Mouse (Mus musculus) monocyte, adult 59 days (primary cell): Measurements from ENCODE around the gene Mafk. TPM values are rescaled to one million over a fixed set of nuclear protein-coding genes. Genes with fewer than 3 reads are reported as not detected.

Source experiments
- total RNA-seq, 2 experiments: library from RNA; stranded (reverse); gene quantifications; one replicate each; pipeline ENCODE4 v1.2.4; 2023

Mafk gene
- 100 to 1,000 TPM; 138 to 170 TPM for total RNA-seq

GRCm38 (mm10) chr5:139791227-139792158 is at the start of gene Mafk:
Gene Mafk, plus strand, starts transcription at chr5:139791513.

GRCm38 (mm10) chr5:139775216-139775926 is 15.9 kb upstream of the Mafk start, which contains the start of gene Ints1:
Gene Ints1, minus strand, starts transcription at chr5:139775674.

DNA sequence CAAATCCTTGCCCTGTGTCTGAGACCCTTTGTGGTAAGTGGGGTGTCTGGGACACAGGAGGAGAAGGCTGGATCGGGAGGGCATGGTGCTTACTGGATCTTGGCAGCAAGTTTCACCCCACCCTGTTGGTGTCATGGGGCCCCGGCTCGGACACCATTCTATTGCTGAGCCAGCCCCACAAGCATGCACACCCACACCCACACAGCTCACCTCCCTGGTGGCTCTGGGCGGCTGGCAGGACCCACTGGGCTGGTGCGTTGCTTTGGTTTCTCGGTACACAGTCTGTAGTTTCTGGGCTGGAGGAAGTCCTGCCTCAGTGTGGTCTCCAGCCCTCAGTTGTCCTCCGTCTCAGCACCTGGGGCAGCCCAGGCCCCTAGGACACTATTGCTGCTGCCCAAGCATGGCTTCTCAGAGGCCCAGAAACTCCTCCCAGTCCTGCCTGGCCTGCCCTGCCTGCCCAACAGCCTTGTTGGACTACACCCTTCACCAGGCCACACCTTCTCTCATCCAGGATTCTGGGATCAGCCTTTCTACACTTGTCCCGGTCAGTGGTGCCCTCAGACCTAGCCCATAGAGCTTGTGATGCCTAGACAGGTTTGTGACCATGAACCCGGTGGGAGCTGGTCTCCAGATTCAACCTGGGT is 28.3 kb downstream of the Mafk start, which contains the start of gene Tmem184a:
Tmem184a (minus strand) TSS at position 380 of the 644 bp plus-strand sequence.

DNA sequence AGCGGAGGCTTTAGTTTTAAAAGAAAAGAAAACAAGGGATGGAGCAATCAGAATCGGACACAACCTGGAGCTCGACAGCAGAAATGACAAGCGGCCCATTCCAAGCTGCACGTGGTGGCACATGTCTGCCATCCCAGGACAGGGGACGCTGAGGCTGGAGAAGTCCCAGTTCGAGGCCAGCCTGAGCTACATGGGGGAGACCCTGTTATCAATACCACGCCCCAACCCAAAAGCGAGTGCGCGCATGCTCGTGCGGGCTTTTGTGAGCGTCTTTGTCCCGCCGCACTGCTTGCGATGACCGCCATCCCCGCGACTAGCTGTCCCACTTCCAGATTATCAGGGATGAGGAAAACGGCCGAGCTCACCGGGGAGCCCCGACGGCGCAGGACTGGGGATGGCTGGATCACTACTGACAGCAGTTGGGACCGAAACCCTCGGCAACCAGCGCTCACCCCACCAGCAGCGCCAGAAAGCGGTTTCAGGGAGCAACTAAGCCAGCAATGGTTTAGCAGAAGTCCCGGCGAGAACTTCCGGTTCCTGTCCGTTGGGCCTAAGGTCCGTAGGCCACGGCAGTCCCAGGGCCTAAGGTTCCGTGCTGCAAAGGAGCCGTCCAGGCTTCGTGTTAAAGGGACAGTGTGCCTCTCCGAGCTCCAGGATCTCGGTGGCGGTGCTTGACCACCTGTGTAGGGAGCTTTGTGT is 35.2 kb downstream of the Mafk start, which contains the start of the genes Gm26938 and Psmg3:
Gm26938 (minus strand) TSS at position 51 of the 699 bp plus-strand sequence.
Psmg3 (minus strand) TSS at position 529 of the 699 bp plus-strand sequence.

Other genes starting within 250 kb of the Mafk start
- not detected for gene Uncx, start 248.0 kb upstream of the Mafk start, total RNA-seq
- 1 to 10 TPM; 3.0 to 3.7 TPM for gene Micall2, start 55.2 kb upstream of the Mafk start, total RNA-seq
- gene Ints1, start 15.8 kb upstream of the Mafk start, total RNA-seq = 10 to 100 TPM; 40.3 to 49.8 TPM
- not detected for gene Tmem184a, start 28.4 kb downstream of the Mafk start, total RNA-seq
- not detected for gene Gm26938, start 34.9 kb downstream of the Mafk start, total RNA-seq
- 10 to 100 TPM; 11.1 to 12.5 TPM for gene Psmg3, start 35.4 kb downstream of the Mafk start, total RNA-seq
- gene Elfn1, start 116.4 kb downstream of the Mafk start, total RNA-seq = not detected